Mouse (Mus musculus): ENCODE results near the gene Tmem158.

The Tmem158 gene

GRCm38 (mm10) chr9:123260611-123261021 is at the start of gene Tmem158:
Gene Tmem158, minus strand, starts transcription at chr9:123260764.
- peak; percentile 69 for DNase-seq (ENCODE audit: low spot score)

GRCm38 (mm10) chr9:123309685-123310365 is 49.3 kb upstream of the Tmem158 start:
- no peak for DNase-seq (ENCODE audit: low spot score)

GRCm38 (mm10) chr9:123309073-123309472 is 48.5 kb upstream of the Tmem158 start:
- DNase-seq (ENCODE audit: low spot score): no peak

GRCm38 (mm10) chr9:123304917-123305316 is 44.4 kb upstream of the Tmem158 start:
- DNase-seq (ENCODE audit: low spot score): no peak

GRCm38 (mm10) chr9:123303952-123304351 is 43.4 kb upstream of the Tmem158 start:
- no peak for DNase-seq (ENCODE audit: low spot score)

- no peak for DNase-seq (ENCODE audit: low spot score)
These were observed 42.3 kb upstream of the Tmem158 start for GRCm38 (mm10) chr9:123302759-123303313.

- no peak for DNase-seq (ENCODE audit: low spot score)
These were observed 37.3 kb upstream of the Tmem158 start for GRCm38 (mm10) chr9:123297862-123298261.

GRCm38 (mm10) chr9:123296229-123296628 is 35.7 kb upstream of the Tmem158 start:
- no peak for DNase-seq (ENCODE audit: low spot score)

- no peak for DNase-seq (ENCODE audit: low spot score)
These were observed 34.0 kb upstream of the Tmem158 start for GRCm38 (mm10) chr9:123294581-123294980.

GRCm38 (mm10) chr9:123288378-123288777 is 27.8 kb upstream of the Tmem158 start:
- DNase-seq (ENCODE audit: low spot score): no peak

- DNase-seq (ENCODE audit: low spot score): no peak
These were observed 25.1 kb upstream of the Tmem158 start for GRCm38 (mm10) chr9:123285623-123286022.

- no peak for DNase-seq (ENCODE audit: low spot score)
These were observed 20.2 kb upstream of the Tmem158 start for GRCm38 (mm10) chr9:123280775-123281174.

GRCm38 (mm10) chr9:123278003-123278402 is 17.4 kb upstream of the Tmem158 start:
- no peak for DNase-seq (ENCODE audit: low spot score)

- no peak for DNase-seq (ENCODE audit: low spot score)
These were observed 14.8 kb upstream of the Tmem158 start for GRCm38 (mm10) chr9:123275373-123275772.

- no peak for DNase-seq (ENCODE audit: low spot score)
These were observed 14.1 kb upstream of the Tmem158 start for GRCm38 (mm10) chr9:123274674-123275073.

GRCm38 (mm10) chr9:123273876-123274275 is 13.3 kb upstream of the Tmem158 start:
- DNase-seq (ENCODE audit: low spot score): no peak

- DNase-seq (ENCODE audit: low spot score): no peak
These were observed 11.0 kb upstream of the Tmem158 start for GRCm38 (mm10) chr9:123271552-123271951.

GRCm38 (mm10) chr9:123269906-123270558 is 9.5 kb upstream of the Tmem158 start:
- DNase-seq (ENCODE audit: low spot score): no peak

GRCm38 (mm10) chr9:123259896-123260610 is 511 bp downstream of the Tmem158 start:
- peak; percentile 54 for DNase-seq (ENCODE audit: low spot score)

GRCm38 (mm10) chr9:123259461-123259895 is 1.1 kb downstream of the Tmem158 start:
- DNase-seq (ENCODE audit: low spot score): no peak

- no peak for DNase-seq (ENCODE audit: low spot score)
These were observed 1.8 kb downstream of the Tmem158 start for GRCm38 (mm10) chr9:123258796-123259195.

- DNase-seq (ENCODE audit: low spot score): no peak
These were observed 4.8 kb downstream of the Tmem158 start for GRCm38 (mm10) chr9:123255736-123256135.

- DNase-seq (ENCODE audit: low spot score): no peak
These were observed 12.6 kb downstream of the Tmem158 start for GRCm38 (mm10) chr9:123247992-123248391.
